Mouse (Mus musculus) E14TG2a.4 (cell line): ENCODE data around the gene Hnrnpl.

Experiments
- H3K27me3 ChIP-seq: 2 replicates; pipeline ENCODE4 v1.6.1; 2014; ENCODE audit warnings: low read length, control low read depth; ENCODE audit not compliant: insufficient read depth
- H3K36me3 ChIP-seq: 2 replicates; pipeline ENCODE4 v1.6.1; 2014; ENCODE audit warnings: low read length, control low read depth; ENCODE audit not compliant: insufficient read depth
- H3K4me1 ChIP-seq: replicated peaks from 2 replicates; pipeline ENCODE4 v1.6.1; 2014; ENCODE audit warnings: low read depth, low read length, control low read depth
- H3K4me3 ChIP-seq: replicated peaks from 2 replicates; pipeline ENCODE4 v1.5.1; 2014; ENCODE audit warnings: mild to moderate bottlenecking, low read length
- H3K9me3 ChIP-seq: 2 replicates; pipeline ENCODE4 v1.6.1; 2014; ENCODE audit warnings: low read length, control low read depth
- CTCF ChIP-seq: conservative IDR thresholded peaks from 2 replicates; pipeline ENCODE4 v1.5.1; 2014; ENCODE audit warnings: low read length
- NANOG ChIP-seq: IDR thresholded peaks from 2 replicates; pipeline ENCODE4 v1.6.1; 2014; ENCODE audit warnings: borderline replicate concordance, low read length, mixed read lengths
- POU5F1 ChIP-seq: IDR thresholded peaks from 2 replicates; pipeline ENCODE4 v1.6.1; 2014; ENCODE audit warnings: low read length, borderline replicate concordance

Gene Hnrnpl

GRCm38 (mm10) chr7:28770309-28770708 is 38.0 kb upstream of the Hnrnpl start:
- peaks cover 27% of the 10 kb centered on the region for H3K4me1 ChIP-seq
- no peaks in the 10 kb centered on the region for H3K36me3 ChIP-seq
- no peak for TF ChIP-seq POU5F1
- TF ChIP-seq CTCF = no peak
- no peak for TF ChIP-seq NANOG
- H3K27me3 ChIP-seq = 0 out of 2 replicates have a peak, but pooled peaks cover 2% of the 10 kb centered on the region
- no peak overlapping the region for H3K4me3 ChIP-seq
- H3K9me3 ChIP-seq = no peaks in the 10 kb centered on the region

GRCm38 (mm10) chr7:28771867-28772266 is 36.5 kb upstream of the Hnrnpl start:
- no peak for TF ChIP-seq POU5F1
- no peak for TF ChIP-seq NANOG
- TF ChIP-seq CTCF = no peak
- H3K4me3 ChIP-seq = no peak overlapping the region
- H3K4me1 ChIP-seq = peaks cover 28% of the 10 kb centered on the region
- 0 out of 2 replicates have a peak, but pooled peaks cover 2% of the 10 kb centered on the region for H3K27me3 ChIP-seq
- no peaks in the 10 kb centered on the region for H3K9me3 ChIP-seq
- 0 out of 2 replicates have a peak, but pooled peaks cover under 1% of the 10 kb centered on the region for H3K36me3 ChIP-seq

- Histone ChIP-seq H3K27me3 (no peaks in the 10 kb centered on the region), H3K9me3 (no peaks in the 10 kb centered on the region), H3K36me3 (peaks cover 4% of the 10 kb centered on the region; the same call in 1 of the 2 replicates), H3K4me1 (peaks cover 25% of the 10 kb centered on the region), H3K4me3 (no peak overlapping the region)
- TF ChIP-seq CTCF = no peak
- TF ChIP-seq POU5F1 = no peak
- TF ChIP-seq NANOG = no peak
Observed at GRCm38 (mm10) chr7:28773163-28773562, 35.2 kb upstream of the Hnrnpl start.

- H3K4me3 ChIP-seq = no peak overlapping the region
- no peaks in the 10 kb centered on the region for H3K27me3 ChIP-seq
- peaks cover 4% of the 10 kb centered on the region; the same call in 1 of the 2 replicates for H3K36me3 ChIP-seq
- no peak for TF ChIP-seq NANOG
- no peak for TF ChIP-seq CTCF
- TF ChIP-seq POU5F1 = no peak
- H3K4me1 ChIP-seq = peaks cover 32% of the 10 kb centered on the region
- no peaks in the 10 kb centered on the region for H3K9me3 ChIP-seq
Observed at GRCm38 (mm10) chr7:28774164-28774563, 34.2 kb upstream of the Hnrnpl start.

- Histone ChIP-seq H3K9me3 (no peaks in the 10 kb centered on the region), H3K4me1 (peaks cover 32% of the 10 kb centered on the region), H3K27me3 (no peaks in the 10 kb centered on the region), H3K4me3 (no peak overlapping the region), H3K36me3 (peaks cover 4% of the 10 kb centered on the region; the same call in 1 of the 2 replicates)
- no peak for TF ChIP-seq POU5F1
- no peak for TF ChIP-seq CTCF
- no peak for TF ChIP-seq NANOG
Observed at GRCm38 (mm10) chr7:28775129-28775528, 33.2 kb upstream of the Hnrnpl start.

- Histone ChIP-seq H3K27me3 (no peaks in the 10 kb centered on the region), H3K4me3 (0 out of 2 replicates have a peak overlapping the region, but pooled peaks have one; percentile 20), H3K4me1 (peaks cover 45% of the 10 kb centered on the region), H3K9me3 (no peaks in the 10 kb centered on the region), H3K36me3 (peaks cover 4% of the 10 kb centered on the region; the same call in 1 of the 2 replicates)
- TF ChIP-seq NANOG = no peak
- no peak for TF ChIP-seq CTCF
Observed at GRCm38 (mm10) chr7:28778825-28779224, 29.5 kb upstream of the Hnrnpl start.

- peak; percentile 73 for TF ChIP-seq CTCF
- TF ChIP-seq POU5F1 = no peak
- Histone ChIP-seq H3K36me3 (peaks cover 4% of the 10 kb centered on the region; the same call in 1 of the 2 replicates), H3K4me3 (0 out of 2 replicates have a peak overlapping the region, but pooled peaks have one; percentile 23), H3K9me3 (no peaks in the 10 kb centered on the region), H3K27me3 (no peaks in the 10 kb centered on the region), H3K4me1 (peaks cover 51% of the 10 kb centered on the region)
Observed at GRCm38 (mm10) chr7:28780067-28780658, 28.2 kb upstream of the Hnrnpl start.

GRCm38 (mm10) chr7:28780857-28781256 is 27.5 kb upstream of the Hnrnpl start:
- Histone ChIP-seq H3K36me3 (peaks cover 4% of the 10 kb centered on the region; the same call in 1 of the 2 replicates), H3K9me3 (no peaks in the 10 kb centered on the region), H3K27me3 (no peaks in the 10 kb centered on the region), H3K4me1 (peaks cover 53% of the 10 kb centered on the region), H3K4me3 (no peak overlapping the region)
- TF ChIP-seq POU5F1 = no peak
- no peak for TF ChIP-seq CTCF
- TF ChIP-seq NANOG = no peak
